Mouse (Mus musculus): ENCODE results near the gene Cc2d2a. TPM values are rescaled to one million over a fixed set of nuclear protein-coding genes. Genes with fewer than 3 reads are reported as not detected.

The Cc2d2a gene
- polyA plus RNA-seq, 1 experiment = 8.5 TPM

GRCm38 (mm10) chr5:43732381-43732780 lies 70.2 kb downstream of the Cc2d2a start:
- DNase-seq (ENCODE audit: low read depth) = peak; percentile 5
- no peak for TF ChIP-seq CTCF (IDR thresholded peaks at IDR 0.05; ENCODE audit: borderline replicate concordance, extremely low read depth, insufficient read depth, insufficient read length)
- TF ChIP-seq POLR2A (IDR thresholded peaks at IDR 0.05; ENCODE audit: borderline replicate concordance, extremely low read depth, insufficient read depth, insufficient read length, poor library complexity, severe bottlenecking) = no peak

- TF ChIP-seq POLR2A (IDR thresholded peaks at IDR 0.05; ENCODE audit: borderline replicate concordance, extremely low read depth, insufficient read depth, insufficient read length, poor library complexity, severe bottlenecking) = no peak
- no peak for TF ChIP-seq CTCF (IDR thresholded peaks at IDR 0.05; ENCODE audit: borderline replicate concordance, extremely low read depth, insufficient read depth, insufficient read length)
- no peak for DNase-seq (ENCODE audit: low read depth)
Measured at GRCm38 (mm10) chr5:43744187-43744586, 82.0 kb downstream of the Cc2d2a start.

DNA sequence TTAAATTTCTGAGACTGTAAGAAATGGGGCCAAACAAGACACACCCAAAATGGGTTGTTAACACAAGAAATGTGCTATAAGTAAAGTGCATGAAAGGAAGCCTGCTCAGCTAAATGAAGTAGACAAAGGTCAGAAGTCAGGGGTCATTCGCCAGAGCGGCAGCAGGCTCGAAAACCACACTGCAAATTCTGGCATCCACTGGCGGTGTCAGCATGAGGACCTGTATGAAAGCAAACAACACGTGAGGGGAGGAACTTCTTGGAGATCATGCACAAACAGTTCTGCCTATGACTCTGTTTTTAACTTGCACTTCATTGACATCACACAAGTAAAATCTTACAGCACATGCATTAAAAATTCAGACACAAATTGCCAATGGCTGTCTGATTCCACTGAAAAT lies 83.0 kb downstream of the Cc2d2a start:
- no peak for TF ChIP-seq POLR2A (IDR thresholded peaks at IDR 0.05; ENCODE audit: borderline replicate concordance, extremely low read depth, insufficient read depth, insufficient read length, poor library complexity, severe bottlenecking)
- no peak for TF ChIP-seq CTCF (IDR thresholded peaks at IDR 0.05; ENCODE audit: borderline replicate concordance, extremely low read depth, insufficient read depth, insufficient read length)
- DNase-seq (ENCODE audit: low read depth) = no peak

DNA sequence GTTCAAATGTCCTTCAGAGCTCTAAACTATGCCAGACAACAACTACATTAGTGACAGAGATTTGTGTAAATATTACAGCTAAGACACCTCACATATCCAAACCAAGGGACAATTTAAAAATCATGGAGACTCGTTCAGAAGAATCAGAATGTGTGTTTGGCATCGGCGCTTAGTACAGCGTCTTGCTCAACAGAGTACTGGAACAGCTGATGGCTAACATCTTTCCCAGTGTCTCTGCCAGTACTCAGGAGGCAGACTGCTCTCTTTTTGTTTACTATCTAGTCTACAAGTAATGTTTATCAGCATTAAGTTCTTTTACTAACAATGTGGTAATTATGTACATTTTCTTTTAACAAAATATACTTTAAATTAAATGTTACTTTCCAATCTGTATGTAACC lies 85.9 kb downstream of the Cc2d2a start:
- DNase-seq (ENCODE audit: low read depth) = no peak
- no peak for TF ChIP-seq POLR2A (IDR thresholded peaks at IDR 0.05; ENCODE audit: borderline replicate concordance, extremely low read depth, insufficient read depth, insufficient read length, poor library complexity, severe bottlenecking)
- no peak for TF ChIP-seq CTCF (IDR thresholded peaks at IDR 0.05; ENCODE audit: borderline replicate concordance, extremely low read depth, insufficient read depth, insufficient read length)

DNA sequence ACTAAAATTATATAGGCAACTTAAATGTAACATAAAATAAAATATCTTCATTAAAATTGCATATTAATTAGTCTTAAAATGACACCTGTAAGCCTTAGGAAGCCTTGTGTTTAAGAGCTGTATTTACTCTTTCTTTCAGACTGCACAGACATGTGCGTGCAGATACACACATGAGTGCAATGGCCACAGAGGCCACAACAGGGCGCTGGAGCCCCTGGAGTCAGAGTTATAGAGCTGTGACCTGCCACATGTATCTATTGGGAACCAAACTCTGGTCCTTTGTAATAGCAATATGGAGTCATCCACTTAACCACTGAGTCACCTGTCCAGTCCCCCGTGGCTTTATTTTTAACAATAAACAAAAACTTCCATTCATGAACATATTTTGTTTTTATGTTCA lies 86.9 kb downstream of the Cc2d2a start:
- no peak for TF ChIP-seq CTCF (IDR thresholded peaks at IDR 0.05; ENCODE audit: borderline replicate concordance, extremely low read depth, insufficient read depth, insufficient read length)
- no peak for TF ChIP-seq POLR2A (IDR thresholded peaks at IDR 0.05; ENCODE audit: borderline replicate concordance, extremely low read depth, insufficient read depth, insufficient read length, poor library complexity, severe bottlenecking)
- DNase-seq (ENCODE audit: low read depth) = no peak

DNA sequence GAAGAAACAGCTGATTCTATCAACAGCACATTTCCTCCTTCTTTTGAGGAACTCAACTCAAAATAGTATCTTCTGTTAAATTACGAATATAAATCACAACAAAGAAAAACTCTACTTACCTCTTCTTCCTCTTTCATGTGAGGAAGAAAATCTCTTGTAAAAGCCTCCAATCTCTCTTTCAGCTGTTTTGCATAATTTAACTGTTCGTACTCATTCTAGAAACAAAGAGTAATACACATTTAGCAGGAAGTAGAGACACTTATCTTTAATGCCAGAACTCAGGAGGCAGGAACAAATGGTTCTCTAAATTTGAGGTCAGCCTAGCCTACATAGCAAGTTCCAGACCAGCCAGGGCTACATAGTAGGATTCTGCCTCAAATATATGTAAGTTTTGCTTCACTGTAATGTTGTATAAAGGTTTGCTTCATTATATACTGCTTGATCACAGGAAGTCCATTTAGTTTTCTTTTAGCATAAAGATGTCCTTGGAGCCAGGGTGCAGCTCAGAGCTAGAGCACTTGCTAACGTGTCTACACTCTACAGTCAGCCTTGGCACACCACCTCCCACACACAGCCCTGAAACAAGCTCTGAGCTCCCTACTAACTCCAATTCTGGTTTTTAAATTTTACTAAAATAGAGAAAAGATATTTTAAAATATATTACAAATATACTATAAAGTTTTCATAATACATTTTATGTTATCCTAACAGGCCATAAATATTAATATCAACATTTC lies 108.6 kb downstream of the Cc2d2a start:
- DNase-seq (ENCODE audit: low read depth) = no peak
- TF ChIP-seq POLR2A (IDR thresholded peaks at IDR 0.05; ENCODE audit: borderline replicate concordance, extremely low read depth, insufficient read depth, insufficient read length, poor library complexity, severe bottlenecking) = no peak
- TF ChIP-seq CTCF (IDR thresholded peaks at IDR 0.05; ENCODE audit: borderline replicate concordance, extremely low read depth, insufficient read depth, insufficient read length) = no peak

GRCm38 (mm10) chr5:43771555-43771954 lies 109.4 kb downstream of the Cc2d2a start:
- DNase-seq (ENCODE audit: low read depth) = no peak
- no peak for TF ChIP-seq CTCF (IDR thresholded peaks at IDR 0.05; ENCODE audit: borderline replicate concordance, extremely low read depth, insufficient read depth, insufficient read length)
- no peak for TF ChIP-seq POLR2A (IDR thresholded peaks at IDR 0.05; ENCODE audit: borderline replicate concordance, extremely low read depth, insufficient read depth, insufficient read length, poor library complexity, severe bottlenecking)

GRCm38 (mm10) chr5:43776407-43776806 lies 114.3 kb downstream of the Cc2d2a start:
- TF ChIP-seq CTCF (IDR thresholded peaks at IDR 0.05; ENCODE audit: borderline replicate concordance, extremely low read depth, insufficient read depth, insufficient read length) (no peak), POLR2A (IDR thresholded peaks at IDR 0.05; ENCODE audit: borderline replicate concordance, extremely low read depth, insufficient read depth, insufficient read length, poor library complexity, severe bottlenecking) (no peak)
- peak; percentile 17 for DNase-seq (ENCODE audit: low read depth)

GRCm38 (mm10) chr5:43776993-43777392 lies 114.8 kb downstream of the Cc2d2a start:
- TF ChIP-seq CTCF (IDR thresholded peaks at IDR 0.05; ENCODE audit: borderline replicate concordance, extremely low read depth, insufficient read depth, insufficient read length) = no peak
- no peak for TF ChIP-seq POLR2A (IDR thresholded peaks at IDR 0.05; ENCODE audit: borderline replicate concordance, extremely low read depth, insufficient read depth, insufficient read length, poor library complexity, severe bottlenecking)
- no peak for DNase-seq (ENCODE audit: low read depth)

DNA sequence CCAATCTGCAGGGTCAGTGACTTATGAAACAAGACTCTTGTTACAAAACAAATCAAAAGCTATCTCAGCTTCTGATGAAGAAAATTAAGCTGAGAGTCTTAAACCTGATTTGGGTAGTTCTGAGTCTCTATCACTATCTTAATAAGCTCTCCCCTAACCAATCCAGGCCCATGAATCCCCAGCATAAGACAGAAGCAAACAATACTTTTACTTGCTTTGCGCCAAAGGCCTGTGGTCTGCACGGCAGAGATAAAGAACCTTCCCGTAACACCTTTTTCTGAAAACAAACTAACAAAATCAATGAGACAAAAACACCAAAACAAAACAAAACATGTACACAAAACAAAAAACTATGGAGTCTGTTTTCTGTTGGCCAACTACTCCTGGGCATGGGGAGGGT lies 116.4 kb downstream of the Cc2d2a start:
- no peak for DNase-seq (ENCODE audit: low read depth)
- no peak for TF ChIP-seq CTCF (IDR thresholded peaks at IDR 0.05; ENCODE audit: borderline replicate concordance, extremely low read depth, insufficient read depth, insufficient read length)
- no peak for TF ChIP-seq POLR2A (IDR thresholded peaks at IDR 0.05; ENCODE audit: borderline replicate concordance, extremely low read depth, insufficient read depth, insufficient read length, poor library complexity, severe bottlenecking)

- DNase-seq (ENCODE audit: low read depth) = peak; percentile 54
- no peak for TF ChIP-seq CTCF (IDR thresholded peaks at IDR 0.05; ENCODE audit: borderline replicate concordance, extremely low read depth, insufficient read depth, insufficient read length)
- TF ChIP-seq POLR2A (IDR thresholded peaks at IDR 0.05; ENCODE audit: borderline replicate concordance, extremely low read depth, insufficient read depth, insufficient read length, poor library complexity, severe bottlenecking) = no peak
Measured at GRCm38 (mm10) chr5:43781423-43781976, 119.4 kb downstream of the Cc2d2a start.
